ENCODE assay signal across 8 mouse cellular contexts in genomic region chrX:139209829-139210225, GRCm38 (mm10). TPM values are rescaled to one million over a fixed set of nuclear protein-coding genes. Genes with fewer than 3 reads are reported as not detected.
DNase-seq lines count a peak whose midpoint lies in the region; ATAC-seq and TF ChIP-seq lines count a peak whose summit lies in the region.

Gene Mum1l1, plus strand, starts transcription at chrX:139210042.

- DNase-seq in c-Kit-positive CD71-negative TER-119-negative erythroid progenitor cells, embryonic 14.5 days (ENCODE audit: low read depth): peak; percentile 26
- DNase-seq in kidney, postnatal 10 days: peak; percentile 83
- DNase-seq in ovary, postnatal 36 days (ENCODE audit: low spot score): peak; percentile 76
- DNase-seq in urinary bladder, adult 18-20 months (ENCODE audit: low spot score in 2 of 2): peak; percentile 20 to 35

- 27% methylated on average over 22 of the region's 31 CpGs for WGBS in forebrain, embryonic 12.5 days
- WGBS in heart, embryonic 15.5 days: 14% methylated on average over 31 of the region's 31 CpGs
- 11% methylated on average over 26 of the region's 31 CpGs for WGBS in lung, embryonic 16.5 days

- no peaks in the 10 kb centered on the region for H3K27me3 ChIP-seq in ES-Bruce4 (ENCODE audit: control insufficient read depth, insufficient read depth, low read length, poor library complexity, severe bottlenecking)
- peaks cover 7% of the 10 kb centered on the region; the same call in 1 of the 2 replicates for H3K27me3 ChIP-seq in forebrain, embryonic 12.5 days
- no peaks in the 10 kb centered on the region for H3K27me3 ChIP-seq in heart, embryonic 15.5 days
- no peaks in the 10 kb centered on the region for H3K27me3 ChIP-seq in lung, embryonic 16.5 days (ENCODE audit: control insufficient read depth, insufficient read depth, low read depth, low read length)

- H3K36me3 ChIP-seq in ES-Bruce4 (ENCODE audit: control insufficient read depth, insufficient read depth, low read length, poor library complexity, severe bottlenecking): no peaks in the 10 kb centered on the region
- H3K36me3 ChIP-seq in forebrain, embryonic 12.5 days (replicated peaks): no peaks in the 10 kb centered on the region
- no peaks in the 10 kb centered on the region for H3K36me3 ChIP-seq in heart, embryonic 15.5 days
- no peaks in the 10 kb centered on the region for H3K36me3 ChIP-seq in lung, embryonic 16.5 days (ENCODE audit: control insufficient read depth, insufficient read depth, low read length)

- H3K9ac ChIP-seq in ES-Bruce4 (ENCODE audit: low read depth, poor library complexity, severe bottlenecking): peak within 1 kb of the TSS; percentile 60; the same call in 1 of the 2 replicates
- peak within 1 kb of the TSS; percentile 30; the same call in 1 of the 2 replicates for H3K9ac ChIP-seq in forebrain, embryonic 12.5 days
- H3K9ac ChIP-seq in heart, embryonic 15.5 days: peak within 1 kb of the TSS; percentile 55
- peak within 1 kb of the TSS; percentile 68 for H3K9ac ChIP-seq in lung, embryonic 16.5 days (ENCODE audit: low read length)

- H3K4me1 ChIP-seq in ES-Bruce4 (ENCODE audit: control insufficient read depth, insufficient read depth, low read length): no peaks in the 10 kb centered on the region
- H3K4me1 ChIP-seq in forebrain, embryonic 12.5 days: no peaks in the 10 kb centered on the region
- H3K4me1 ChIP-seq in heart, embryonic 15.5 days (replicated peaks): no peaks in the 10 kb centered on the region
- H3K4me1 ChIP-seq in lung, embryonic 16.5 days (replicated peaks; ENCODE audit: control insufficient read depth, insufficient read depth, low read length): no peaks in the 10 kb centered on the region

- H3K4me3 ChIP-seq in ES-Bruce4 (ENCODE audit: low read depth, low read length): peak within 1 kb of the TSS; percentile 66
- peak within 1 kb of the TSS; percentile 42 for H3K4me3 ChIP-seq in forebrain, embryonic 12.5 days (replicated peaks)
- peak within 1 kb of the TSS; percentile 57 for H3K4me3 ChIP-seq in heart, embryonic 15.5 days
- peak within 1 kb of the TSS; percentile 58 for H3K4me3 ChIP-seq in lung, embryonic 16.5 days (ENCODE audit: low read length)

- H3K4me2 ChIP-seq in forebrain, embryonic 12.5 days: peak within 1 kb of the TSS; percentile 53
- H3K4me2 ChIP-seq in heart, embryonic 15.5 days: peak within 1 kb of the TSS; percentile 61
- H3K4me2 ChIP-seq in lung, embryonic 16.5 days (ENCODE audit: low read depth, low read length): peak within 1 kb of the TSS; percentile 55

- no peak within 1 kb of the TSS for H3K27ac ChIP-seq in ES-Bruce4 (ENCODE audit: insufficient read depth, low read length)
- H3K27ac ChIP-seq in forebrain, embryonic 12.5 days: no peak within 1 kb of the TSS
- H3K27ac ChIP-seq in heart, embryonic 15.5 days: peak within 1 kb of the TSS; percentile 54
- peak within 1 kb of the TSS; percentile 43; the same call in 1 of the 2 replicates for H3K27ac ChIP-seq in lung, embryonic 16.5 days (ENCODE audit: low read length)

- no peak for TF ChIP-seq POLR2A in ES-Bruce4 (IDR thresholded peaks at IDR 0.05; ENCODE audit: insufficient read depth, low read length)

- no peaks in the 10 kb centered on the region for H3K9me3 ChIP-seq in ES-Bruce4 (replicated peaks; ENCODE audit: control insufficient read depth, insufficient read depth, low read length, poor library complexity, severe bottlenecking)
- H3K9me3 ChIP-seq in forebrain, embryonic 12.5 days: no peaks in the 10 kb centered on the region
- H3K9me3 ChIP-seq in heart, embryonic 15.5 days (replicated peaks): no peaks in the 10 kb centered on the region
- no peaks in the 10 kb centered on the region for H3K9me3 ChIP-seq in lung, embryonic 16.5 days (ENCODE audit: control insufficient read depth, low read length)

- peak; percentile 96 for ATAC-seq in forebrain, embryonic 12.5 days (ENCODE audit: low FRiP score)
- peak; percentile 80 for ATAC-seq in heart, embryonic 15.5 days (replicated peaks; ENCODE audit: insufficient number of reproducible peaks, insufficient read depth, low FRiP score, low read depth)
- peak; percentile 97 for ATAC-seq in lung, embryonic 16.5 days (ENCODE audit: low read depth)

- no peak for TF ChIP-seq CTCF in ES-Bruce4 (IDR thresholded peaks at IDR 0.05; ENCODE audit: low read depth, low read length)

- TF ChIP-seq EP300 in ES-Bruce4 (IDR thresholded peaks at IDR 0.05; ENCODE audit: insufficient read depth, low read depth, low read length): no peak

RNA-seq across cellular contexts. Expression of gene Mum1l1, which starts in this region (rescaled TPM):
- polyA plus RNA-seq in ES-Bruce4 (2011; ENCODE audit: insufficient read depth, insufficient read length, low read depth, missing spikeins): 12.8 and 14.5 TPM in 2 replicates
- polyA plus RNA-seq in forebrain, embryonic 12.5 days (2016; fragmentation: Nextera tagmentation; extraction: Ambion mirVana): 13.7 and 13.8 TPM in 2 replicates
- 29.4 and 32.7 TPM in 2 replicates for polyA plus RNA-seq in heart, embryonic 15.5 days (2015; fragmentation: Nextera tagmentation; extraction: Ambion mirVana)
- polyA plus RNA-seq in lung, embryonic 16.5 days (2015; fragmentation: Nextera tagmentation; extraction: Ambion mirVana): 41.4 and 45.6 TPM in 2 replicates

Comparison
In these comparisons a context has a peak if more than half of its experiments do, and no peak if none do; other contexts are left out.
1. H3K27ac ChIP-seq: peak in heart, embryonic 15.5 days (single experiment) and lung, embryonic 16.5 days (single experiment); none in ES-Bruce4 (single experiment) and forebrain, embryonic 12.5 days (single experiment).
2. DNase-seq: peak in every context shown above with its lines; median percentile 83 in kidney, postnatal 10 days; 76 in ovary, postnatal 36 days; 28 in urinary bladder, adult 18-20 months; 26 in c-Kit-positive CD71-negative TER-119-negative erythroid progenitor cells, embryonic 14.5 days.
3. Peak in every context shown above with its lines, with median percentiles within 50 percentile points of each other: H3K4me3 ChIP-seq, H3K9ac ChIP-seq, ATAC-seq and H3K4me2 ChIP-seq.